Mouse (Mus musculus) embryonic fibroblast, embryonic 13.5 days (primary cell): ENCODE measurements at regions not wholly inside any gene's neighbourhood (a gene's known extent, or its start where the extent isn't known, plus 50 kb on each side); places are given as distances from the start of the nearest gene placed in this dataset.

Source experiments
- CTCF ChIP-seq: IDR thresholded peaks from 2 replicates; pipeline ENCODE4 v1.5.1; 2011; ENCODE audit warnings: mild to moderate bottlenecking, control low read depth, low read length, moderate library complexity, borderline replicate concordance; ENCODE audit not compliant: insufficient read depth
- POLR2A ChIP-seq: IDR thresholded peaks from 2 replicates; pipeline ENCODE4 v1.6.1; 2011; ENCODE audit warnings: low read depth, mild to moderate bottlenecking, control low read depth, low read length, moderate library complexity

GRCm38 (mm10) chr13:84625527-84625926, 403.4 kb downstream of the Tmem161b start:
- TF ChIP-seq CTCF (no peak), POLR2A (no peak)
